Mouse (Mus musculus): ENCODE measurements around the gene Krtap7-1.

Gene Krtap7-1

GRCm38 (mm10) chr16:89508223-89508622, at the start of gene Krtap7-1:
Gene Krtap7-1 (minus strand): TSS chr16:89508323.
- no peak for DNase-seq (ENCODE audit: low read depth, low spot score)
- H3K27me3 ChIP-seq (ENCODE audit: control insufficient read depth, insufficient read depth, low read length, poor library complexity, severe bottlenecking): no peaks in the 10 kb centered on the region
- H3K36me3 ChIP-seq (ENCODE audit: control insufficient read depth, insufficient read depth, low read length, poor library complexity, severe bottlenecking): no peaks in the 10 kb centered on the region

- no peaks in the 10 kb centered on the region for H3K27me3 ChIP-seq (ENCODE audit: control insufficient read depth, insufficient read depth, low read length, poor library complexity, severe bottlenecking)
- H3K36me3 ChIP-seq (ENCODE audit: control insufficient read depth, insufficient read depth, low read length, poor library complexity, severe bottlenecking): no peaks in the 10 kb centered on the region
- DNase-seq (ENCODE audit: low read depth, low spot score): no peak
Measured at GRCm38 (mm10) chr16:89550298-89550697, 42.2 kb upstream of the Krtap7-1 start.

DNA sequence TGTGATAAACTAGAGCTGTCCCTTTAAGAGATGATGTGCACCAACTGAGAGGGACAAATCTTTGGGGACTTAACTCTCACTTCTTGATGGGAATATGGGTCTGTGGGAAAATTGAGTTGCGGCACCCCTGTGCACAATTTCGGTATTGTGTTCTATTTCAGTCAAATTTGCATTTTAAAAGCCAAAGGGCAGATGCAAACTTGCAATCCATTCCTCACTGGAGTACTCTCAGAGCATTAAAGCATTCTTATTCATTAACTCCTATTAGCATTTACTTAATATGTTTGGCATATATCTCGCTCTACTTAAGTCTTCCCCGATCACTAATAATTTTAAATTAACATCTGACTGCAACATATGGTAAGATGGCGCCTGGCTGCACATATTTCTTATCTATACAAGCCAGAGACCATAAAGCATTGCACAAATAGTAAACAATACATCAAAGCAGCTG, 29.9 kb upstream of the Krtap7-1 start:
- Histone ChIP-seq H3K36me3 (ENCODE audit: control insufficient read depth, insufficient read depth, low read length, poor library complexity, severe bottlenecking) (no peaks in the 10 kb centered on the region), H3K27me3 (ENCODE audit: control insufficient read depth, insufficient read depth, low read length, poor library complexity, severe bottlenecking) (no peaks in the 10 kb centered on the region)
- DNase-seq (ENCODE audit: low read depth, low spot score): no peak

- DNase-seq (ENCODE audit: low read depth, low spot score): no peak
- H3K27me3 ChIP-seq (ENCODE audit: control insufficient read depth, insufficient read depth, low read length, poor library complexity, severe bottlenecking): no peaks in the 10 kb centered on the region
- no peaks in the 10 kb centered on the region for H3K36me3 ChIP-seq (ENCODE audit: control insufficient read depth, insufficient read depth, low read length, poor library complexity, severe bottlenecking)
Measured at GRCm38 (mm10) chr16:89537349-89537748, 29.2 kb upstream of the Krtap7-1 start.

DNA sequence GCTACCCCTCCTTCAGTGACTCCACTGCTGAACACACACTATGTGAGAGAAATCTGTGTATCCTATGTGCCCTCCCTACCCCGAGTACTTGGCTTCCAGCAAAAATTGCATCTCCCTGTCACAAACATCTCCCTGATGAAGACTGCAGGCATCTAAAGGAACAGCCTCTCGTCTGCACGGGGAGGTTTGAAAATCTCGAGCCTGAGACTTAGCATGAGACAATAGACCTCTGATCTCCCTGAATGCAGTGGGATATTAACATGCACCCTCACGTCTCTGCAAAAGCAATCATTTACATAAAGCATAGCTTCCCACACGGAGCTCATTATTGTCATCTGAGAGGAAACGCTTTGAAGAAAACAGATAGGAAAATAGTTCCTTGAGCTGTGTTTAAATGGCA, 22.4 kb upstream of the Krtap7-1 start:
- no peak for DNase-seq (ENCODE audit: low read depth, low spot score)
- no peaks in the 10 kb centered on the region for H3K36me3 ChIP-seq (ENCODE audit: control insufficient read depth, insufficient read depth, low read length, poor library complexity, severe bottlenecking)
- H3K27me3 ChIP-seq (ENCODE audit: control insufficient read depth, insufficient read depth, low read length, poor library complexity, severe bottlenecking): no peaks in the 10 kb centered on the region

GRCm38 (mm10) chr16:89529846-89530245, 21.7 kb upstream of the Krtap7-1 start:
- no peaks in the 10 kb centered on the region for H3K36me3 ChIP-seq (ENCODE audit: control insufficient read depth, insufficient read depth, low read length, poor library complexity, severe bottlenecking)
- no peaks in the 10 kb centered on the region for H3K27me3 ChIP-seq (ENCODE audit: control insufficient read depth, insufficient read depth, low read length, poor library complexity, severe bottlenecking)
- no peak for DNase-seq (ENCODE audit: low read depth, low spot score)

DNA sequence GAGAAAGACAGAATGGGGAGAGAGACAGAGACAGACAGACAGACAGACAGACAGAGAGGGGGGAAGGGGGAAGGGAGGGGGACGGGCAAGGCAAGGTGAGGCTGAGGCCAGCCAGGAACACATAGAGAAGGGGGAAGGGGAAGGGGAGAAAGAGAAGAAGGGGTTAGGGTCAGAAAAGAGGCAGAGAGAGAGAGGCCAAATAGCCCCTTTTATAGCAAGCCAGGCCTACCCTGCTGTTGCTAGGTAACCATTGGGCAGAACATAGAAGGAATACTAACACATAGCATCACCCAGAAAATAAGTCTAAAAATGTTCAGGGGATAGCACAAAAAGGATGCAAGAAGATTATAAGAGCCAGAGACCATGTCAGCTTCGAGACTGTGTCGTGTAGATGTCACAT, 20.3 kb upstream of the Krtap7-1 start:
- no peak for DNase-seq (ENCODE audit: low read depth, low spot score)
- Histone ChIP-seq H3K36me3 (ENCODE audit: control insufficient read depth, insufficient read depth, low read length, poor library complexity, severe bottlenecking) (no peaks in the 10 kb centered on the region), H3K27me3 (ENCODE audit: control insufficient read depth, insufficient read depth, low read length, poor library complexity, severe bottlenecking) (no peaks in the 10 kb centered on the region)

DNA sequence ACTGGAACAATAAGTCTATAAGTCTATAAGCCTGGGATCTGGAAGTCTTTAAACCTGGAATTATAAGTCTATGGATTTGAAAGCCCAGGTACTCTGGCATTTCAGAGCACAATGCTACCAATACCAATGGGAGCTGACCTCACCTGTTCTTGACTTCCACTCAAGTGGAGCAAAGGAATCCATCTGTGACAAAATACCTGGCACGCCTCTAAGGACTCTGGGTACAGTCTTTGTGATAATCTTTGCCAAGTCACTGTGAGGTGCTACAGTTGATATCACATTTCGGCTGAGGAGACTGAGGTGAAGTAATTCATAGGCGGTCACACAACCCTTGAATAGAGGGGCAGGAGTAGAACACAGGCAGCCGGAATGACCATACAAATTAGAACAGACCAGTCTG, 12.9 kb upstream of the Krtap7-1 start:
- Histone ChIP-seq H3K36me3 (ENCODE audit: control insufficient read depth, insufficient read depth, low read length, poor library complexity, severe bottlenecking) (no peaks in the 10 kb centered on the region), H3K27me3 (ENCODE audit: control insufficient read depth, insufficient read depth, low read length, poor library complexity, severe bottlenecking) (no peaks in the 10 kb centered on the region)
- no peak for DNase-seq (ENCODE audit: low read depth, low spot score)

- Histone ChIP-seq H3K36me3 (ENCODE audit: control insufficient read depth, insufficient read depth, low read length, poor library complexity, severe bottlenecking) (no peaks in the 10 kb centered on the region), H3K27me3 (ENCODE audit: control insufficient read depth, insufficient read depth, low read length, poor library complexity, severe bottlenecking) (no peaks in the 10 kb centered on the region)
- DNase-seq (ENCODE audit: low read depth, low spot score): no peak
Measured at GRCm38 (mm10) chr16:89520555-89520954, 12.4 kb upstream of the Krtap7-1 start.

DNA sequence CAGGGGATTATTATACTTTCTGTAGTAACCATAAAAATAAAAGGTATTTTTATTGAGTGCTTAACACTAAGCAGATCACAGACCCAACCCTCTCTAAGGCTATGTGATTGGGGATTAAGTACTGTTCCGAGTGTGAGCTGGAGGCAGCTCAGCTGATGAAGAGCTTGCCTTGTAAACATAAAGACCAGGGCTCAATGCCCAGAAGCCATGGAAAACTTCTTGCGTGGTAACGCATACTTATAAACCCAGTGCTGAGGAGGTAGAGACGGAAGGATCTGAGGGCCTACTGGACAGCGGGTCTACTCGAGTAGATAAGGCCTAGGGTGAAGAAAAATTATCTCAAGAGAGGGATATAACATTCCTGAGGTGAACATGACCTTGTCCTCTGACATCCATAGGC, 12.0 kb upstream of the Krtap7-1 start:
- no peak for DNase-seq (ENCODE audit: low read depth, low spot score)
- Histone ChIP-seq H3K36me3 (ENCODE audit: control insufficient read depth, insufficient read depth, low read length, poor library complexity, severe bottlenecking) (no peaks in the 10 kb centered on the region), H3K27me3 (ENCODE audit: control insufficient read depth, insufficient read depth, low read length, poor library complexity, severe bottlenecking) (no peaks in the 10 kb centered on the region)

DNA sequence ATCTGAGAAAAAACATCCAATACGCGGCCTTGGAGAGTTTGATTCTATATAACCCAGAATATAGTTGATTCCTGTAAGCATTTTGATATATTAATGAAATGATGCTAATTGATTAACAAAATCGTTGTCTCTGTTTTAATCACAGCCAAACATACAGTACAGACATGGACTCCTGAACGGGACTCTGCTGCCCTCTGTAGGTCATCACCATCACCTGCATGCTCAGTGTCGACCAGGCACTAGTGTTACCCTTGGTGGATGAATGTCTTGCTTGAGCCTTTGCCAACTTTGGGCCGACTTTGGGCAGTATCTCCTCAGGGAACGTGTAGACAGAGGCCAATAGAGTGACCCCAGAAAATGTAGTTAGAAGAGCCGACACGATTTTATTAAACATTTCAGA, 9.5 kb upstream of the Krtap7-1 start:
- Histone ChIP-seq H3K27me3 (ENCODE audit: control insufficient read depth, insufficient read depth, low read length, poor library complexity, severe bottlenecking) (no peaks in the 10 kb centered on the region), H3K36me3 (ENCODE audit: control insufficient read depth, insufficient read depth, low read length, poor library complexity, severe bottlenecking) (no peaks in the 10 kb centered on the region)
- DNase-seq (ENCODE audit: low read depth, low spot score): no peak

DNA sequence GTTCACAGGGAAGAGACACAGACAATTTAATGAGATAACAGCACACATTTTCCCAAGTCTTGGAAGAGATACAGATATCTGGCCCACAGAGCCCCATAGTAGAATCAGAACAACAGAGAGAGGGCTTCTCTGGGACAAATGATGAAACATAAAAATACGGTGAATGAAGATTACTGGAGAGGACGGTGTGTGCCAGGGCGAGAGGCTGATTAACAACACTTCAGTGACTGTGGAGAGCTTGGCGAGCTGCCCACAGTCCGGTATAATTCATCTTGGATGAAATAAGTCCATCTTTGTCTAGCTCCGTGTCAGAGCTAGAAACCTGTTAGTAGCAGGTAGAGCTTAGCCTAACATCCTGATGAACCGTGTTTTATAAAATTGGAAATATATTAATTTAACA, 5.3 kb upstream of the Krtap7-1 start:
- no peak for DNase-seq (ENCODE audit: low read depth, low spot score)
- Histone ChIP-seq H3K27me3 (ENCODE audit: control insufficient read depth, insufficient read depth, low read length, poor library complexity, severe bottlenecking) (no peaks in the 10 kb centered on the region), H3K36me3 (ENCODE audit: control insufficient read depth, insufficient read depth, low read length, poor library complexity, severe bottlenecking) (no peaks in the 10 kb centered on the region)

DNA sequence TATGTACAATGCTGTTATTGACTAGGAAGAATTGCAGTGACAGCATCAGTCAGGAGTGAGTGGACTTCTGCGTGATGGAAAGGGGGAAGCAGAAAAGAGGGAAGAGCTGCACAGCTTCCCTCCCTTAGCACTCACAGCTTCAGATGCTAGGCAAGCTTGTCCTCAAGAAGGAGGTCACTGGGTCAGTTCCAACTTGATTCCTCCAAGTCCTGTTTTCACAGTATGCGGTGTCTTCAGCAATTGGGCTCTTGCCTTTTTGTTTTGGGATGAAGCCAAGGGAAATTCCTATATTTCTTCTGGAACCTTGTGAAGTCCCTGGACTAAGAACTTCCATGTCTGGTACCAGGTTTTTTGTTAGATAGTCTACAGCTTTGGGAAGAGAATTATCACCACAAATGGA, 4.6 kb downstream of the Krtap7-1 start:
- no peaks in the 10 kb centered on the region for H3K36me3 ChIP-seq (ENCODE audit: control insufficient read depth, insufficient read depth, low read length, poor library complexity, severe bottlenecking)
- DNase-seq (ENCODE audit: low read depth, low spot score): no peak
- H3K27me3 ChIP-seq (ENCODE audit: control insufficient read depth, insufficient read depth, low read length, poor library complexity, severe bottlenecking): no peaks in the 10 kb centered on the region

DNA sequence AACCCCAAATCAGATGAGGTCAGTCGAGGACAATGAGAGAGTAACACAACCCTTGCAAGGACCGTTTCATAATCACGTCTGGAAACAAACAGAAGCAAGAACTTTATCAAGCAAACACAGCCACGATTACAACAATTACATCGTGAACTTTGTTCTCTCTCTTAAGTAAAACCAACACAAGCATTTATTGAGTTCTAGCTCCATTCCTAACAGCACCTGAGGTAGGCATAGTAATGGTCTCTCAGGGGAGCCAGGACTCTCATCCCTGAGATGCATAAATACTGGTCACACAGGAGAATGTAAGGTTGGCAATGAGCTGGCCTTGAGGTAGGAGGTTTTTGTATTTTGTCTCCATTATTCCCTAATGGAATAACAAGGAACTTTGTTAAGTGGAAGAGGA, 6.3 kb downstream of the Krtap7-1 start:
- H3K36me3 ChIP-seq (ENCODE audit: control insufficient read depth, insufficient read depth, low read length, poor library complexity, severe bottlenecking): no peaks in the 10 kb centered on the region
- no peak for DNase-seq (ENCODE audit: low read depth, low spot score)

GRCm38 (mm10) chr16:89497002-89497401, 11.1 kb downstream of the Krtap7-1 start:
- no peaks in the 10 kb centered on the region for H3K36me3 ChIP-seq (ENCODE audit: control insufficient read depth, insufficient read depth, low read length, poor library complexity, severe bottlenecking)
- DNase-seq (ENCODE audit: low read depth, low spot score): no peak

More for the DNA sequence above, 6.3 kb downstream of the Krtap7-1 start:
- no peaks in the 10 kb centered on the region for H3K27me3 ChIP-seq (ENCODE audit: control insufficient read depth, insufficient read depth, low read length, poor library complexity, severe bottlenecking)

DNA sequence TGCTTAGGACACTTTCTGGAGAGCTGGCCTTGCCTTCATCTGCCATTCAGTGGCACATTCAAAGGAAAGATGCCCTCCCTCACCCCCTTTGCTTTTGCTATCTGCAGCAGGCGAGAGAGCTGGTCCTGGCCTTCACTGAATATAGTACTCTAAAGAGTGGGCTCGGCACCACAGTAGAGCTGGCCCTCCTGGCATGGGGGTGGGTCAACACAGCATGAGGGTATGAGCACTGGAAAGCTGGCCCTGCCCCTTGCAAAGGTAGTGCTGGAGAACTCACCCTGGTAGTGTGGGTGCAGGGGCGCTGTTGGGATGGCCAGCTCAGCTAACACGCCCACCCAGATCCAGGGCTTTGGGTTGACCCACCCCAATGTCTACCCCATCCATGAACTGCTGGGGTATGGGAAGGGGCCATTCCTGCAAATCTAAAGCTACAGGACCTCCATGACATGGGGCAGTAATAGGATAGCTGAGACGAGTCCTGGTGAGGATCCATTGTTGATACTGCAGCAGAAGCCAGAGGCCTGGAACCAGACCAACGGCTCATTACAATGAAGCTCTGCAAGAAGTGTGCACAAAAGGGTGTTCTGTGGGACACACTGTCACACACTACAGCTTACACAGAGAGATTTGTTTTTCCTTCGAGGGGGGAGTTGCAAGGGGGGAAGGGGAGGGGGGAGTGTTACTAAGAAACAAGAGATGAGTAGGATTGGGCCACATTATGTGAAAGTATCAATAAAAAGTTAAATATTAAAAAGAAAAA, 12.5 kb downstream of the Krtap7-1 start:
- Histone ChIP-seq H3K27me3 (ENCODE audit: control insufficient read depth, insufficient read depth, low read length, poor library complexity, severe bottlenecking) (no peaks in the 10 kb centered on the region), H3K36me3 (ENCODE audit: control insufficient read depth, insufficient read depth, low read length, poor library complexity, severe bottlenecking) (no peaks in the 10 kb centered on the region)
- no peak for DNase-seq (ENCODE audit: low read depth, low spot score)

More at GRCm38 (mm10) chr16:89497002-89497401, 11.1 kb downstream of the Krtap7-1 start:
- no peaks in the 10 kb centered on the region for H3K27me3 ChIP-seq (ENCODE audit: control insufficient read depth, insufficient read depth, low read length, poor library complexity, severe bottlenecking)

Measured in splenic B cell, adult 2 months (primary cell).